Mouse (Mus musculus) spleen, adult 2 months (tissue): ENCODE measurements around the gene Rap1gap2.

ENCODE experiments used
- CTCF ChIP-seq: fragments of 200-500 bp; IDR thresholded peaks from 2 replicates; pipeline ENCODE4 v1.5.1; 2011; ENCODE audit warnings: mild to moderate bottlenecking, inconsistent platforms; ENCODE audit not compliant: insufficient read depth, insufficient read length, insufficient replicate concordance; ENCODE audit errors: extremely low read depth
- POLR2A ChIP-seq: fragments of 200-500 bp; IDR thresholded peaks from 2 replicates; pipeline ENCODE4 v1.6.1; 2011; ENCODE audit warnings: low read depth, low read length, inconsistent platforms

- no peak for TF ChIP-seq CTCF
- no peak for TF ChIP-seq POLR2A
Measured at GRCm38 (mm10) chr11:74411943-74412342, 198.8 kb downstream of the Rap1gap2 start.
